Mouse (Mus musculus): ENCODE results near the gene Ppm1d.

Gene Ppm1d

GRCm38 (mm10) chr11:85329167-85329894, 18.3 kb downstream of the Ppm1d start:
- DNase-seq (ENCODE audit: low spot score): no peak

- DNase-seq (ENCODE audit: low spot score): no peak
These were observed 23.7 kb downstream of the Ppm1d start for GRCm38 (mm10) chr11:85334778-85335177.

- DNase-seq (ENCODE audit: low spot score): no peak
These were observed 28.3 kb downstream of the Ppm1d start for GRCm38 (mm10) chr11:85339173-85339831.

GRCm38 (mm10) chr11:85340070-85340616, 29.1 kb downstream of the Ppm1d start:
- DNase-seq (ENCODE audit: low spot score): no peak

GRCm38 (mm10) chr11:85352539-85353380, 41.7 kb downstream of the Ppm1d start, which contains the start of gene Bcas3:
Gene Bcas3, plus strand, starts transcription at chr11:85353167.
- peak; percentile 98 for DNase-seq (ENCODE audit: low spot score)

GRCm38 (mm10) chr11:85353819-85354218, 42.8 kb downstream of the Ppm1d start:
- DNase-seq (ENCODE audit: low spot score): no peak

GRCm38 (mm10) chr11:85359641-85360040, 48.6 kb downstream of the Ppm1d start:
- DNase-seq (ENCODE audit: low spot score): no peak

GRCm38 (mm10) chr11:85361621-85362020, 50.6 kb downstream of the Ppm1d start:
- DNase-seq (ENCODE audit: low spot score): no peak

GRCm38 (mm10) chr11:85366168-85366567, 55.1 kb downstream of the Ppm1d start:
- DNase-seq (ENCODE audit: low spot score): no peak

- no peak for DNase-seq (ENCODE audit: low spot score)
These were observed 56.8 kb downstream of the Ppm1d start for GRCm38 (mm10) chr11:85367823-85368222.

- DNase-seq (ENCODE audit: low spot score): no peak
These were observed 68.0 kb downstream of the Ppm1d start for GRCm38 (mm10) chr11:85379091-85379490.

- DNase-seq (ENCODE audit: low spot score): no peak
These were observed 69.0 kb downstream of the Ppm1d start for GRCm38 (mm10) chr11:85380046-85380445.

- peak; percentile 56 for DNase-seq (ENCODE audit: low spot score)
These were observed 71.0 kb downstream of the Ppm1d start for GRCm38 (mm10) chr11:85382055-85382454.

GRCm38 (mm10) chr11:85383975-85384821, 73.2 kb downstream of the Ppm1d start:
- DNase-seq (ENCODE audit: low spot score): no peak

GRCm38 (mm10) chr11:85392179-85392863, 81.3 kb downstream of the Ppm1d start:
- no peak for DNase-seq (ENCODE audit: low spot score)

GRCm38 (mm10) chr11:85392864-85393220, 81.8 kb downstream of the Ppm1d start:
- no peak for DNase-seq (ENCODE audit: low spot score)

GRCm38 (mm10) chr11:85393990-85394389, 82.9 kb downstream of the Ppm1d start:
- DNase-seq (ENCODE audit: low spot score): no peak

GRCm38 (mm10) chr11:85395361-85395760, 84.3 kb downstream of the Ppm1d start:
- no peak for DNase-seq (ENCODE audit: low spot score)

All from left cerebral cortex, adult 11 months (tissue).